Mouse (Mus musculus) NIH3T3 (cell line): Measurements from ENCODE around the gene Olfr859.
"Not testable (repeated sequence)": the region's sequence is repeated elsewhere in the genome, so short reads cannot be mapped to it uniquely, and the experiment has no call there.

Experiments
- DNase-seq: peaks from one replicate; pipeline ENCODE4 v3.0.0-alpha.2; 2012; ENCODE audit warnings: low read depth

Olfr859 gene

DNA sequence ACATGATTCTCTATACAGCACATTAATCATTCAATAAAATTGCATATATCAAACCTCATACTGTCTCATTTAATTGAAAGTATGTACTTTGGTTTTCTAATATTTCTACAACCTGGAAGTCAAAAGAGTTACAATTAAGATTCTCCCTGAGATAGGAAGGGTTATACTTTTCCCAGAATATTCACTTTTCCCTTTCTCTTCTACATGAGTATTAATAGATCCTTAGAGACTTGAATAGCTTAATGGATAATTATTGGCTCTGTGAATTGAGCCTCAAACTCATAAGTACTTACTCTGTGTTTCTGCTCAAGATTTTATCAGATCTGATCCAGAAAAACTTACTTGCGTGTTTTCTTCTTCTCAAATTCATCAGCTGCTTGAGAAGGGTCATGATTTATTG lies at the start of gene Olfr859:
Gene Olfr859 (plus strand): TSS at position 301 of the 400 bp plus-strand sequence.
- DNase-seq: not testable (repeated sequence)

DNA sequence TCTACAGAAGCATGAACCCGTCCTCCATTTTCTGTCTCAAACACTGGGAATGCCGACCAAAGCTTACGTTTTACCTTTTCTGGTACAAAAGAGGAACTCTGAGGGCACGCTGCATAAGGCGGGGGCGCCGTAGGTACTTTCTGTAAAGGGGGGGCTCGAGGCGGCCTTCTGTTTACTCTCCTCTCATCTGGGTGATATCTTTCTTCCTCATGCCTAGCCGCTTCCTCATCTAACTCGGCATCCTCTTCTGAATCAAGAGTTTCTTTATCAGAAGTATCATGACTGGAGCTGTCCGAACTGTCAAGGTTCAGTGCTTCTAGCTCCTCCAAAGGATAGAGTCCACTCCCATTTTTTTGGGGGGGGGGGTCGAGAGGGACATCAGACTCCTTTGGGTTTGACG lies 35.6 kb upstream of the Olfr859 start:
- DNase-seq: no peak

DNA sequence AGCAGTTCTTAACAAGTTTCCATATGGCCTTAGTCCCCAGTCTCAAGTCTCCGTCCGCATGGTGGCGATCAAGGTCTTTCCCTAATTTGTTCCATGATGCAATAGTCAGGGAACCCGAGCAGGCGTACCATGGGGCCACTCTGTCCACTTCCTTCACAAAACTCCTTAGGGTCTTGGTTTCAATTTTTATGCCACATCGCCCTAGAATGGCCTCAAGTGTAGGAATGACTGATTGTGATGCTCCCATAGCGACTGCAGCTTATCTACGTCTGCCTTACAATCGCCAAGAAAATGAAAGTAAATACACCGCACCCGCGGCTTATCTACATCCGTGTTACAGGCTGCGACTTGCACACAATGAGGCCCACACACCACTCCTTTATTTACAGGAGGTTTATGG lies 35.0 kb upstream of the Olfr859 start:
- DNase-seq: no peak

DNA sequence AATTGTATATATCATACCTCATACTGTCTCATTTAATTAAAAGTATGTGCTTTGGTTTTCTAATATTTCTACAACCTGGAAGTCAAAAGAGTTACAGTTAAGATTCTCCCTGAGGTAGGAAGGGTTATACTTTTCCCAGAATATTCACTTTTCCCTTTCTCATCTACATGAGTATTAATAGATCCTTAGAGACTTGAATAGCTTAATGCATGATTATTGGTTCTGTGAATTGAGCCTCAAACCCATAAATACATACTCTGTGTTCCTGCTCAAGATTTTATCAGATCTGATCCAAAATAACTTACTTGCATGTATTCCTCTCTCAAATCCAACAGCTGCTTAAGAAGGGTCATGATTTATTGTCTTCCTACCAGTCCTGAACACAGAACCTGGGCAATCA lies 24.7 kb upstream of the Olfr859 start, which contains the start of gene Olfr58:
Gene Olfr58 (plus strand): TSS at position 301 of the 400 bp plus-strand sequence.
- no peak for DNase-seq

DNA sequence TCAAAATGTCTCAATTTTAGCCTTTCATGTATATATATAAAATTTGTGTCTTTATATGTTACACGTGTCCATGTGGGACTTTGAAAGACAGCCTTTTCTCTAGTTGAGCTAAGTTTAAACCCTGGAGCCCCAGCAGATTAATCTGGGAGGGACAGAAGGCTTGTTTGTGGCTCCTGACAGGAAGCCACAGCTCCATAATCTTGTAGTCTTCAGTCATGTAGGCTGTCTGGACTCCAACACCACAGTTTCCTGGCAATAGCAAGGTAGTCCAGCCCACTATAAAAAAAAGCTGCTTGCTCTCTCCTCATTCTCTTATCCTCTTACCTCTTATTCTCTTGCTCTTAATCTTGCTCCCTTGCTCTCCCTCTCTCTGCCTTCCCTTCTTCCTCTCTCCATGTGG lies 1.7 kb upstream of the Olfr859 start:
- no peak for DNase-seq

DNA sequence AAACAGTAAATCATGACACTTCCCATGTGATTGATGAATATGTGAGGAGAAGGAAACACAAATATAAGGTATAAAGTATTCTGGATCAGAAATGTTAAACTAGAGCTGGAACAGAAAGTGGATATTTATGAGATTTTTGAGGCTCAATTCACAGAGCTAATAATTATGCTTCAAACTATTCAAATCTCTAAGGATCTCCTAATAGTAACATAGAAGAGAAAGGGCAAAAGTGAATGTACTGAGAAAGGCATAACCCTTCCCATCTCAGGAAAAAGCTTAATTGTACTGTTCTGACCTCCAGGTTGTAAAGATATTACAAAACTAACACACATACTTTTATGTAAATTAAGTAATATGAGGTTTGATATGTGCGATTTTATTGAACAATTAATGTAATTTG lies 44.9 kb downstream of the Olfr859 start, which contains the start of gene Olfr860:
Gene Olfr860 (minus strand): TSS at position 101 of the 400 bp plus-strand sequence.
- DNase-seq: no peak
